Mouse (Mus musculus) midbrain, embryonic 14.5 days (tissue): Measurements from ENCODE around the gene Os9. TPM values are rescaled to one million over a fixed set of nuclear protein-coding genes. Genes with fewer than 3 reads are reported as not detected.

Experiments used
- ATAC-seq: fragments of 200-750 bp; cut with Nextera tagmentation; 2 replicates; pipeline ENCODE4 v1.8.0; 2017; ENCODE audit warnings: moderate number of reproducible peaks, moderate library complexity; ENCODE audit not compliant: low FRiP score, low TSS enrichment
- DNase-seq: peaks from one replicate; pipeline ENCODE4 v3.0.0-alpha.2; 2015
- H3K27ac ChIP-seq: fragments of 300-500 bp; sonication (generic); replicated peaks from 2 replicates; pipeline ENCODE4 v1.5.1; 2014; ENCODE audit warnings: mild to moderate bottlenecking, low read depth, low read length, moderate library complexity
- H3K27me3 ChIP-seq: fragments of 300-500 bp; sonication (generic); 2 replicates; pipeline ENCODE4 v1.6.1; 2014; ENCODE audit warnings: low read length, control low read depth, mixed read lengths; ENCODE audit not compliant: control insufficient read depth, insufficient read depth
- H3K36me3 ChIP-seq: fragments of 300-500 bp; sonication (generic); 2 replicates; pipeline ENCODE4 v1.6.1; 2014; ENCODE audit warnings: low read length, control low read depth; ENCODE audit not compliant: control insufficient read depth, insufficient read depth
- H3K4me1 ChIP-seq: fragments of 300-500 bp; sonication (generic); 2 replicates; pipeline ENCODE4 v1.6.1; 2014; ENCODE audit warnings: mild to moderate bottlenecking, antibody characterized with exemption, low read length, control low read depth; ENCODE audit not compliant: control insufficient read depth, insufficient read depth
- H3K4me2 ChIP-seq: fragments of 300-500 bp; sonication (generic); 2 replicates; pipeline ENCODE4 v1.6.1; 2014; ENCODE audit warnings: mild to moderate bottlenecking, low read length, moderate library complexity
- H3K4me3 ChIP-seq: fragments of 300-500 bp; sonication (generic); replicated peaks from 2 replicates; pipeline ENCODE4 v1.5.1; 2014; ENCODE audit warnings: low read depth, low read length
- H3K9ac ChIP-seq: fragments of 300-500 bp; sonication (generic); replicated peaks from 2 replicates; pipeline ENCODE4 v1.6.1; 2014; ENCODE audit warnings: mild to moderate bottlenecking, low read length, moderate library complexity
- H3K9me3 ChIP-seq: fragments of 300-500 bp; sonication (generic); 2 replicates; pipeline ENCODE4 v1.6.1; 2016; ENCODE audit warnings: low read length, control low read depth, mixed read lengths; ENCODE audit not compliant: control insufficient read depth
- WGBS: fragments of 180-500 bp; shearing (Covaris S2); extraction: QIAGEN DNeasy Blood & Tissue Kit; methylation state at CpG from one replicate; pipeline ENCODE4 v1.1.7; 2014; 5-methylcytosine and 5-hydroxymethylcytosine counted together
- polyA plus RNA-seq: library from polyadenylated mRNA; unstranded; fragments of >200 nt; fragmentation: Nextera tagmentation; extraction: Ambion mirVana; gene quantifications from 2 replicates; pipeline ENCODE4 v1.2.1, GENCODE M21; 2014

Os9 gene
- polyA plus RNA-seq, 1 experiment from 2014 or later = 82.1 TPM

DNA sequence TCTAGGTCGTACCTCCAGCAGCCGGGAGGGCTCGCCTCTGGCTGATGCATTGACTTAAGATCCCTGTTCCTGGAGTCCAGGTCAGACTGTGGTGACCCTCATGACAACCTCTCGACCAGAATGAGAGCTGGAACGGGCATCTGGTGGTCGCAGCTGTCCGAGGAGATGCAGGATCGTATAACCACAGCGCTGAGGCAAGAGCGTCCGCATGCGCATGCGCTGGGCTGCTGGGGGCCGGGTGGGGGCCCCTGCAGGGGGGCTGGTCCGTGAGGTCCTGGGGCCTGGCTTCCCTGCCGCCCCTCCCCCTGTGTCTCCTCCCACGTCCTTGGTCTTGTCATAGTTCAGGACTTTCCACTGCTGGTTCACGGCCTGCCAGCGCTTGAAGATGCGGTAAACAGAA is 64.4 kb downstream of the Os9 start:
- H3K9me3 ChIP-seq = no peaks in the 10 kb centered on the region
- no peak for ATAC-seq
- H3K27me3 ChIP-seq = 0 out of 2 replicates have a peak, but pooled peaks cover under 1% of the 10 kb centered on the region
- H3K4me1 ChIP-seq = peaks cover 17% of the 10 kb centered on the region; the same call in 1 of the 2 replicates
- H3K27ac ChIP-seq = no peak overlapping the region
- H3K9ac ChIP-seq = no peak overlapping the region
- WGBS = 93% methylated on average over 20 of the region's 20 CpGs
- DNase-seq = no peak
- H3K4me2 ChIP-seq = no peak overlapping the region
- H3K4me3 ChIP-seq = no peak overlapping the region
- H3K36me3 ChIP-seq = peaks cover 52% of the 10 kb centered on the region

DNA sequence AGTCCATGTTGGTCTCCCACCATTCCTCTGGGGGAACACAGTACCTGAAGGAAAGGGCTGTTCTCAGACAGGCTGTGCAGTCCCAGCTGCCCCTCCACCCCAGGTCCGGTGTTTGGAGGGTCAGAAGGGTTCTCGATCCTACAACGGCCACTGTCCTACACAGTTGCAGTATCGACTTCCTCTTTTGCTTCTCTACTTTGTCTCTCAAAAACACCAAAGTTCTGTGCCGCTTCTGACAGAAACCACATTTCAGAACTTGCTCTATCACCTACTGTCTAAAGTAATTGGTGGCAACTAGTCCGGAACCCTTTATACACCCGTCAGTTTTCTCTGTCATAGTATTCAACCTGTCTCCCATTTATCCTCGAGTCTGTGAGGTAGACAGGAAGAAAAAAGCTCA is 65.5 kb downstream of the Os9 start:
- H3K9ac ChIP-seq = no peak overlapping the region
- DNase-seq (no peak), ATAC-seq (no peak)
- H3K36me3 ChIP-seq = peaks cover 52% of the 10 kb centered on the region
- H3K27me3 ChIP-seq = peaks cover 11% of the 10 kb centered on the region
- peaks cover 13% of the 10 kb centered on the region; the same call in 1 of the 2 replicates for H3K4me1 ChIP-seq
- H3K4me2 ChIP-seq = no peak overlapping the region
- no peaks in the 10 kb centered on the region for H3K9me3 ChIP-seq
- WGBS = 95% methylated on average over 8 of the region's 8 CpGs
- H3K4me3 ChIP-seq = no peak overlapping the region
- H3K27ac ChIP-seq = no peak overlapping the region

DNA sequence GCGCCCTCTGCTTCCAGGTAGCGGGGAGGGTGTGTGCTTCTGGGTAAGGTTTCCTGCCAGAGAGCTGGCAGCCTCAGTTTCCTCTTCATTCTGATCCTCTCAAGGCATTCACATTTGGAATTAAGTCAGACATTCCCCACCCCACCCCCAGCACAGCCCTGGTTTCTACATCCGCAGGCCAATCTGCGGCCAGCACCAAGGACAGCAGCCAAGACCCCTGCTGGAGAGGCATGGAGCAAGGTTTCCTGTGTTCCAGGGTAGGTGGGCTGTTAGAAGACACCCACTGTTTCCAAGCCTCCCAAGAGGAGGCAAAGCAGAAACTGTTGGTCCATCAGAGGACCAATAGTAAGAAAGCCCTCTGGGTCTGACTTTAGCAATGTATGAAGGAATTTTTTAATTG is 66.3 kb downstream of the Os9 start:
- H3K27me3 ChIP-seq = peaks cover 19% of the 10 kb centered on the region
- no peak overlapping the region for H3K4me3 ChIP-seq
- H3K4me1 ChIP-seq = peaks cover 13% of the 10 kb centered on the region; the same call in 1 of the 2 replicates
- ATAC-seq (no peak), DNase-seq (no peak)
- peaks cover 52% of the 10 kb centered on the region for H3K36me3 ChIP-seq
- H3K9me3 ChIP-seq = no peaks in the 10 kb centered on the region
- H3K4me2 ChIP-seq = no peak overlapping the region
- WGBS = 75% methylated on average over 4 of the region's 4 CpGs
- H3K9ac ChIP-seq = no peak overlapping the region
- no peak overlapping the region for H3K27ac ChIP-seq

DNA sequence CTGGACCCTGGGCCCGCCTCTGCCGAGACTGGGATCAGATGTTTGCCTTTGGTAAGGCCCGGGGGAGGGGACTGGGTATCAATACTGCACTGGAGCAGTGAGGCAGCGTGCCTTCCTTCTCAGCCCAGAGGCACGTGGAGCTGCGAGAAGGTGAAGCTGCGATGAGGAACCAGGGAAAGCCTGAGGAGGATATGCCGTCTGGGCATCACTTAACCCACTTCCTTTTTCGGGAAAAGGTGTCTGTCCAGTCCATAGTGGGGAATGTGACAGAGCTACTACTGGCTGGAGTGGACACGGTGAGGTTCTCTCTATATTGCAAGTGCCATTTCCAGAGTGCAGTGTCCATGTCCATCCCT is 70.8 kb downstream of the Os9 start:
- Histone ChIP-seq H3K4me2 (no peak overlapping the region), H3K9me3 (no peaks in the 10 kb centered on the region), H3K4me1 (no peaks in the 10 kb centered on the region), H3K36me3 (peaks cover 23% of the 10 kb centered on the region), H3K4me3 (no peak overlapping the region), H3K27me3 (peaks cover 41% of the 10 kb centered on the region), H3K9ac (no peak overlapping the region), H3K27ac (no peak overlapping the region)
- 22% methylated on average over 10 of the region's 10 CpGs for WGBS
- ATAC-seq = peak; percentile 28; the same call in 1 of the 2 replicates
- DNase-seq = no peak

DNA sequence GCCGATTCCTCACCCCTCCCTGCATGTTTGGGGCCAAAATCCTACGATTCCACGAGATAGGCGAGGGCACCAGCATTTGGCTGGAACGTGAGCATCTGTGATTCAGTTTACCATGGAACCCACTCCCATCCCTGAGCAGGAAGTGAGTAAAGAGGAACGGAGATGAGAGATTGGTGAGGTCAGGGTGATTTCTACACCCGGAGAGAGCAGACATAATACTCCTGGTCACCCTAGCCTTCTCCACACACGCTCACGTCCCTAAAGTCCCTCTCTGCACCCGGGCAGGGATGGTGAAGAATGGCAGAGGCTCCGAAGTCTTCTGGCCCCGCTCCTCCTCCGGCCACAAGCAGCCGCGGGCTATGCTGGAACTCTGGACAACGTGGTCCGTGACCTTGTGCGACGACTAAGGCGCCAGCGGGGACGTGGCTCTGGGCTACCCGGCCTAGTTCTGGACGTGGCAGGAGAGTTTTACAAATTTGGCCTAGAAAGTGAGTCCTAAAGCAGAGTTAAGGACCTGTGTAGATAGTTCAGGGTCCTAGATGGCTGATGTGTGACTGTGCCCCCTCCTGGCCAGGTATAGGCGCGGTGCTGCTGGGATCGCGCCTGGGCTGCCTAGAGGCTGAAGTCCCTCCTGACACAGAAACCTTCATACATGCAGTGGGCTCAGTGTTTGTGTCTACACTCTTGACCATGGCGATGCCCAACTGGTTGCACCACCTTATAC is 71.4 kb downstream of the Os9 start:
- Histone ChIP-seq H3K9ac (no peak overlapping the region), H3K4me3 (no peak overlapping the region), H3K9me3 (no peaks in the 10 kb centered on the region), H3K27ac (no peak overlapping the region), H3K36me3 (peaks cover 18% of the 10 kb centered on the region), H3K27me3 (peaks cover 41% of the 10 kb centered on the region), H3K4me1 (no peaks in the 10 kb centered on the region), H3K4me2 (no peak overlapping the region)
- ATAC-seq (no peak), DNase-seq (no peak)
- WGBS = 3% methylated on average over 29 of the region's 29 CpGs

DNA sequence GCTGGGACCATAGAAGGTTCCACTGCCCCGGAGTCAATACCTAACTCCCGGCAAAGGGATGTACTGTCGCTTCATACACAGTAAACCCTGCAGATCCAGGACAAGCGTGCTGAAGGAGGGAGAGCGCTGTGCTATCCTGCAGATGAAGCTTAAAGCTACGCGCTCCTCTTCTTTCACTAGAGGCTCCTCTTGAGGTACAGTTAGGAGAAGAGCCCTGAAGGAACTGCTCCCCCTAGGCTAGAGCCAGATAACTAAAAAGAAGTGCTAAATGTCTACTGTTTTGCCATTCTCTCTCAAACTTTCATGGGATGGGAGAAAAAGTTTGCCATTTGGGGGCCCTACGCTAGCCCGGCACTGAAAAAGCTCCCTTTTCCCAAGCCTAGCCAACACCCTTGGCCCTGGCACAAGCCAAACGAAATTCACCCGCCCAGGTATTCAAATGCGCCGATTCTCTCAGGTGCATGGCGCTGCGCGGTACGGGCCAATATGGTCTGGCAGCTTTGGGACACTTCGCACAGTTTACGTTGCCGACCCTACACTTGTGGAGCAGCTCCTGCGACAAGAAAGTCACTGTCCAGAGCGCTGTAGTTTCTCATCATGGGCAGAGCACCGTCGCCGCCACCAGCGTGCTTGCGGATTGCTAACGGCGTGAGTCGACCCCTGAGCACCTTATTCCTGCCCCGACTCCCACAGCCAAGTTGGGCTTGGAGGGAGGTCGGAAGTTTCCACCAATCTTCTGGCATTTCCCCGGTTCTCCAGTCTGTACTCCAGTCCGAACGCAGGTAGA is 72.1 kb downstream of the Os9 start:
- H3K27me3 ChIP-seq = peaks cover 41% of the 10 kb centered on the region
- no peaks in the 10 kb centered on the region for H3K4me1 ChIP-seq
- no peak for DNase-seq
- no peak overlapping the region for H3K4me2 ChIP-seq
- H3K36me3 ChIP-seq = peaks cover 10% of the 10 kb centered on the region
- no peak for ATAC-seq
- no peak overlapping the region for H3K27ac ChIP-seq
- H3K9ac ChIP-seq = no peak overlapping the region
- no peaks in the 10 kb centered on the region for H3K9me3 ChIP-seq
- H3K4me3 ChIP-seq = no peak overlapping the region
- 4% methylated on average over 35 of the region's 35 CpGs for WGBS

DNA sequence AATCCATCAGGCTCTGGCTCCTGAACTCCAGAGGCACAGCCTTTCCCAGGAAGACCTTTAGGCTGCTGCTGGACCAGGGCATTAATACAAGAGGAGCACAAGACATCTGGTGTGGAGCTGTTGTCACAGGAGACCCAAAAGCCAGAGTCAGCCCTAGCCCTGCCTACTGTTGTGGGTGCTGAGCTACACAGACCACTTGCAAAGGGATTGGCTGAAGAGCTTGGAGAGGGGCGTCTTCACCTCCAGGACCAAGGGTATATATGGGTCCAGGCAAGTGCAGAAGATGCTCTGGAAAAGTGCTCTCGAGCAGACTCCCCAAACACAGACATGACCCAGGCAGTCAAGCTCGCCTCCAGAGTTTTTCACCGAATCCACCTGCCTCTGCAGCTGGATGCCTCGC is 73.0 kb downstream of the Os9 start, which contains the start of gene Cyp27b1:
Gene Cyp27b1, plus strand, starts transcription at position 297 of the 400 bp plus-strand sequence.
- DNase-seq = no peak
- Histone ChIP-seq H3K36me3 (peaks cover 5% of the 10 kb centered on the region; the same call in 1 of the 2 replicates), H3K27ac (no peak within 1 kb of the TSS), H3K9me3 (no peaks in the 10 kb centered on the region), H3K4me2 (no peak within 1 kb of the TSS), H3K9ac (no peak within 1 kb of the TSS), H3K27me3 (peaks cover 41% of the 10 kb centered on the region), H3K4me3 (no peak within 1 kb of the TSS), H3K4me1 (no peaks in the 10 kb centered on the region)
- WGBS = 23% methylated on average over 5 of the region's 5 CpGs
- ATAC-seq = no peak
